Mouse (Mus musculus) thymus, adult 2 months (tissue): ENCODE measurements around the gene Rnf7.
"Not testable (repeated sequence)": the region's sequence is repeated elsewhere in the genome, so short reads cannot be mapped to it uniquely, and the experiment has no call there.

Experiments used
- CTCF ChIP-seq: fragments of 200-500 bp; IDR thresholded peaks from 2 replicates; pipeline ENCODE4 v1.5.1; 2012; ENCODE audit warnings: mild to moderate bottlenecking, control low read depth, low read length, moderate library complexity, borderline replicate concordance; ENCODE audit not compliant: control insufficient read depth, poor library complexity, insufficient read depth; ENCODE audit errors: extremely low read depth
- POLR2A ChIP-seq: fragments of 200-500 bp; IDR thresholded peaks from 2 replicates; pipeline ENCODE4 v1.6.1; 2012; ENCODE audit warnings: mild to moderate bottlenecking, low read length, control low read depth, moderate library complexity; ENCODE audit not compliant: control insufficient read depth, poor library complexity, insufficient read depth; ENCODE audit errors: extremely low read depth

DNA sequence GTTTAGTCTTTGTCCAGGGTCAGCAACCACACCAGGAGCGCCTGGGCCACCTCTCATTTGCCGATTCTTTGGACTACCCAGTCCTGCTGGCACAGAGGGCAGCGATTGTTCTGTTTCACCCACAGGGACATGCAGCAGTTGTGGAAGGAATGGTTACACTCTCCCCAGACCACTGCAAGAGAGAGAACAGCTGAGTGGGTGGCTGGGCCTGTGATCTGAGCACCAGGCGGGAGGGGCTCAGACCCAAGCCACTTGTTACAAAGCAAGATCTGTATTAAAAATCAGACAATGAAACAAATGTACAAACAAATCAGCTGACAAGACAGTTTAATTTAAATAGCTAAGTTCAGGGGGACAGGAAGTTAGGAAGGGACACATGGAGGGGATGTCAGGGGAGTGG is 6.8 kb downstream of the Rnf7 start:
- not testable (repeated sequence) for TF ChIP-seq CTCF, POLR2A
